Mouse (Mus musculus): ENCODE data around the gene Slc31a1.
A peak's percentile ranks its signal among the peaks of the same experiment; 100 is the strongest.

Gene Slc31a1

GRCm38 (mm10) chr4:62407730-62408582, 47.4 kb downstream of the Slc31a1 start:
- DNase-seq (ENCODE audit: low spot score in 2 of 2) = peak; percentile 49 to 60

- DNase-seq (ENCODE audit: low spot score in 2 of 2) = peak; percentile 98 to 99
Measured at GRCm38 (mm10) chr4:62408601-62409282, 48.2 kb downstream of the Slc31a1 start, which contains the start of the genes Cdc26 and Prpf4. Cdc26 (minus strand) TSS chr4:62408642. Prpf4 (plus strand) TSS chr4:62408797.

GRCm38 (mm10) chr4:62409615-62410014, 49.1 kb downstream of the Slc31a1 start:
- no peak for DNase-seq (ENCODE audit: low spot score in 2 of 2)

GRCm38 (mm10) chr4:62410325-62410724, 49.8 kb downstream of the Slc31a1 start:
- DNase-seq (ENCODE audit: low spot score in 2 of 2) = no peak

- no peak for DNase-seq (ENCODE audit: low spot score in 2 of 2)
Measured at GRCm38 (mm10) chr4:62411606-62412005, 51.1 kb downstream of the Slc31a1 start.

- DNase-seq (ENCODE audit: low spot score in 2 of 2) = no peak
Measured at GRCm38 (mm10) chr4:62418448-62418847, 57.9 kb downstream of the Slc31a1 start.

- no peak for DNase-seq (ENCODE audit: low spot score in 2 of 2)
Measured at GRCm38 (mm10) chr4:62419091-62419490, 58.6 kb downstream of the Slc31a1 start.

- no peak for DNase-seq (ENCODE audit: low spot score in 2 of 2)
Measured at GRCm38 (mm10) chr4:62425891-62426290, 65.4 kb downstream of the Slc31a1 start.

- no peak for DNase-seq (ENCODE audit: low spot score in 2 of 2)
Measured at GRCm38 (mm10) chr4:62427978-62428758, 67.6 kb downstream of the Slc31a1 start.

- no peak for DNase-seq (ENCODE audit: low spot score in 2 of 2)
Measured at GRCm38 (mm10) chr4:62429616-62430015, 69.1 kb downstream of the Slc31a1 start.

- no peak for DNase-seq (ENCODE audit: low spot score in 2 of 2)
Measured at GRCm38 (mm10) chr4:62430678-62431077, 70.2 kb downstream of the Slc31a1 start.

- no peak for DNase-seq (ENCODE audit: low spot score in 2 of 2)
Measured at GRCm38 (mm10) chr4:62431522-62431921, 71.0 kb downstream of the Slc31a1 start.

GRCm38 (mm10) chr4:62433939-62434870, 73.7 kb downstream of the Slc31a1 start:
- no peak for DNase-seq (ENCODE audit: low spot score in 2 of 2)

GRCm38 (mm10) chr4:62435081-62435480, 74.6 kb downstream of the Slc31a1 start, which contains the start of gene Rnf183:
Rnf183 (minus strand) TSS chr4:62435252.
- DNase-seq (ENCODE audit: low spot score in 2 of 2) = no peak

- DNase-seq (ENCODE audit: low spot score in 2 of 2) = no peak
Measured at GRCm38 (mm10) chr4:62437256-62437778, 76.8 kb downstream of the Slc31a1 start.

GRCm38 (mm10) chr4:62437871-62438270, 77.3 kb downstream of the Slc31a1 start:
- DNase-seq (ENCODE audit: low spot score in 2 of 2) = no peak

- DNase-seq (ENCODE audit: low spot score in 2 of 2) = no peak
Measured at GRCm38 (mm10) chr4:62439793-62440192, 79.3 kb downstream of the Slc31a1 start.

- no peak for DNase-seq (ENCODE audit: low spot score in 2 of 2)
Measured at GRCm38 (mm10) chr4:62440544-62440943, 80.0 kb downstream of the Slc31a1 start.

GRCm38 (mm10) chr4:62440986-62441385, 80.5 kb downstream of the Slc31a1 start:
- no peak for DNase-seq (ENCODE audit: low spot score in 2 of 2)

Measured in spleen, postnatal 36 days (tissue).